Mouse (Mus musculus) hematopoietic stem cell, adult 5-6 weeks (primary cell): ENCODE measurements at regions not wholly inside any gene's neighbourhood (a gene's known extent, or its start where the extent isn't known, plus 50 kb on each side); places are given as distances from the start of the nearest gene placed in this dataset.
"Not testable (repeated sequence)": the region's sequence is repeated elsewhere in the genome, so short reads cannot be mapped to it uniquely, and the experiment has no call there.

ENCODE experiments used
- ATAC-seq, 2 experiments: fragments of 125-278 bp in 1 of 2; replicated peaks in 1 of 2; 2 replicates each; pipeline ENCODE4 v1.8.0; 2016 to 2017; ENCODE audit warnings: inconsistent platforms in 2 of 2, mild to moderate bottlenecking in 2 of 2, moderate number of reproducible peaks in 2 of 2, low read depth in 1 of 2, moderate TSS enrichment in 1 of 2; ENCODE audit not compliant: low FRiP score in 2 of 2, poor library complexity in 2 of 2, severe bottlenecking in 2 of 2, insufficient read depth in 1 of 2, low TSS enrichment in 1 of 2

GRCm38 (mm10) chr5:4248422-4248821 lies 56.3 kb downstream of the Mterf1b start:
- no peak for ATAC-seq

GRCm38 (mm10) chr5:4254280-4254679 lies 62.1 kb downstream of the Mterf1b start:
- ATAC-seq, result not testable (repeated sequence)

GRCm38 (mm10) chr5:4257048-4257750 lies 65.0 kb downstream of the Mterf1b start:
- ATAC-seq, result no peak

- ATAC-seq, result no peak
Measured at GRCm38 (mm10) chr5:4259260-4259659, 67.1 kb downstream of the Mterf1b start.

- peak in 1 of 2 experiments; percentile 48; a peak in 2 of 4 replicates for ATAC-seq
Measured at GRCm38 (mm10) chr5:4262666-4263065, 70.5 kb downstream of the Mterf1b start.

- ATAC-seq, result no peak
Measured at GRCm38 (mm10) chr5:4263560-4264160, 71.5 kb downstream of the Mterf1b start.

- no peak for ATAC-seq
Measured at GRCm38 (mm10) chr5:4267717-4268116, 75.5 kb downstream of the Mterf1b start.

GRCm38 (mm10) chr5:4273001-4273400 lies 80.8 kb downstream of the Mterf1b start:
- no peak for ATAC-seq

GRCm38 (mm10) chr5:4303616-4304015 lies 111.4 kb downstream of the Mterf1b start:
- ATAC-seq, result no peak

- no peak for ATAC-seq
Measured at GRCm38 (mm10) chr5:4304201-4304600, 112.0 kb downstream of the Mterf1b start.

GRCm38 (mm10) chr5:4308514-4308913 lies 116.3 kb downstream of the Mterf1b start:
- ATAC-seq, result no peak

GRCm38 (mm10) chr5:4311169-4311568 lies 119.0 kb downstream of the Mterf1b start:
- no peak for ATAC-seq

- ATAC-seq, result no peak
Measured at GRCm38 (mm10) chr5:4311599-4311998, 119.4 kb downstream of the Mterf1b start.

GRCm38 (mm10) chr5:4312675-4313074 lies 120.5 kb downstream of the Mterf1b start:
- no peak for ATAC-seq

- ATAC-seq, result no peak
Measured at GRCm38 (mm10) chr5:4322634-4323386, 130.6 kb downstream of the Mterf1b start.

GRCm38 (mm10) chr5:4323387-4323704 lies 131.2 kb downstream of the Mterf1b start:
- no peak for ATAC-seq

- ATAC-seq, result no peak
Measured at GRCm38 (mm10) chr5:4325813-4326212, 133.6 kb downstream of the Mterf1b start.

GRCm38 (mm10) chr5:4326309-4327014 lies 134.3 kb downstream of the Mterf1b start:
- no peak for ATAC-seq
